Mouse (Mus musculus) WW6 (cell line): ENCODE results near the gene Ctla4.

Experiments used
- DNase-seq: peaks from one replicate; pipeline ENCODE4 v3.0.0-alpha.2; 2013; ENCODE audit warnings: low read depth, low spot score

Gene Ctla4

DNA sequence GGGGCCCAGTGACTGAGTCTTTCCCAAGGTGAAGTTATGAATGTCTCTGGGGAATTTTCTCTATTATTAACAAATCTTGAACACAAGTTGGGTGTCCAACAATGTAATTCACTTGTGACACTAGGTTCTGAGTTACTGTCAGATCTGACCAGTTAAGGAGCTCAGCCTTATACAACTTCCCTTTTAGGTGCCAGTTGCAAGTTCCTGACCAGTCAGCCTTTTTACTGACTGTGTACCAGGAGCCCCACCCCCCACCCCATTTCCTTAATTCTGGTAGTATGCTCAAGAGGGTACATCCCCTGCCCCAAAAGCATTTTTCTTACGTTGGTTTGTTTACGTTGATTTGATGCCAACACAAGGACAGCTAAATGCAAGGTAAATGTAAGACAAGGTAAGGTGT lies 21.6 kb upstream of the Ctla4 start:
- DNase-seq = no peak

DNA sequence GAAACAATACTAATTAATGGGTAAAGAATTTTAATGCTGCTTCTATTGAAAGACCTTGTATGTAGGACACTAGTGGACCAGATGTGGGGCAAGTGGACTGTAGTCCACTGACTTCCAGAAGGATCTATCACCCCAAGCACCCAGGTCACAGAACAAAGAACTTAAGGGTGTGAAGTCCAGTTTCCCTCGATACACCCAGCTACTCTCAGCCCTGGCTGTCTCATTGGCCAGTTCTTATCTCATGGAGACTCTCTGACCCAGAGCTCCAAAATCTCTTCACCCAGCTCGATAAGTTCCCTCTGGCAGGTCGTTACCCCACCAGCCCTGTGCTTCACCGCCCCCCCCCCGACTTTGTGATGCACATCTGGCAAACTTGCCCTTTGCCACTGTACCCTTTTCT lies 20.8 kb upstream of the Ctla4 start:
- no peak for DNase-seq

DNA sequence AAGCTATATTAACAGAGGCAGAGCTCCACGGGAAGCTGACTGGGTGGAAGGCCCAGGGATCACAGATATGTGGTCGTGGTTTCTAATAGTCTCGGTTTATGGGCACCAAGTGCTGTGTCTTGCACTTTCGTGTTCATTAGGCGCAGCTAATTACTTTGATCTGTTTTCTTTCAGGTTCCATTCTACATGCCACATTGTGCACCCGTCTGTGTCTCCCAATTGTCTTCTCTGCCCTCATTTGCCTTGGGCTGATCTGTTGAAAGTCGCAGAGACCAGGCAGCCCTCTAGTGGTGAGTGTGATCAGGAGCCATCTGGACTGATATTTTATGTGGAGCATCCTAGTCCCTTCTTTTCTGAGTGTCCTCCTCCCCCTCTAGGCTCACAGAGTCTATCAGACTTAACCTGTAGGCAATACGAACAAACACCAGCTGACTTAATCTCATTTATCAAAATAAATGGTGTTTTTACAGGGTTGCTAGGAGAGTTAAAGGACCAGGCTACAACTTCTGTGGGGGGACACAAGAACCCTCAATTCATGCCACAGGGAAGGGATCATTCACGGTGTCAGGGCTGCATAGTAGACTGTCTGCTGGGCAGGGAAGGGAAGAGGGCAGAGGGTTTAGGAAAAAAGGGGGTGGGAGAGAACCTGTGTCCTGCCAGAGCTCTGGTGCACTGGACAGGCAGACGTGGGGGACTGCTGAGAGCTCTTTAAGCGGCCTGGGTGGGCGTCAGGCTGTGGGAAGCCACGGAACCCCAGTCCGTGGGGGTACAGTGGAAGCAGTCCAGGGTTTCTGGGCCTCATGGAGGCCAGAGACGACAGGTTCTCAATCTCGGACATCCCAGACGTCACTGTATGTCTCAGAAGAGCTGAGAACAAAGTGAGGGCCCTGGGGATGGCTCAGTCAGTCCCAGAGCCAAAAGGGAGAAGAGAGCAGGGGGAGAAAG lies 18.2 kb upstream of the Ctla4 start:
- DNase-seq = no peak

DNA sequence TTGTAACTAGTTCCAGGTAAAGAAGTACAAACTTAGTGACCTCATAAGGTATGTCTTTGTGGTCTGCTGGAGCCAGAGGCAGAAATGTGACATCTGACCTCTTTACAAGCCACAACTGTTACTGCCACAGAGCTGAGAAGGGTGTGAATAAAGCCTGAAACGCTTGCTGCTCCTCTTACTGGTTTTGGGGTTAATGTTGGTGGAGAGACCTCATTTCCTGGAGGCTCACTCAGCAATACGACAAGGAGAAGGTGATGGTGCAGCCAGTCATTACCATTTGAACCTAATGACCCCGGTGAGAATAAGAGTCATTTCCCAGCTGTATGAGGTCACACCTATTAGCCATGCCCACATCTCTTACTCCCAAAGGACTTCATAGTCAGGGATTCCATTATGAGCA lies 11.5 kb upstream of the Ctla4 start:
- DNase-seq = no peak

DNA sequence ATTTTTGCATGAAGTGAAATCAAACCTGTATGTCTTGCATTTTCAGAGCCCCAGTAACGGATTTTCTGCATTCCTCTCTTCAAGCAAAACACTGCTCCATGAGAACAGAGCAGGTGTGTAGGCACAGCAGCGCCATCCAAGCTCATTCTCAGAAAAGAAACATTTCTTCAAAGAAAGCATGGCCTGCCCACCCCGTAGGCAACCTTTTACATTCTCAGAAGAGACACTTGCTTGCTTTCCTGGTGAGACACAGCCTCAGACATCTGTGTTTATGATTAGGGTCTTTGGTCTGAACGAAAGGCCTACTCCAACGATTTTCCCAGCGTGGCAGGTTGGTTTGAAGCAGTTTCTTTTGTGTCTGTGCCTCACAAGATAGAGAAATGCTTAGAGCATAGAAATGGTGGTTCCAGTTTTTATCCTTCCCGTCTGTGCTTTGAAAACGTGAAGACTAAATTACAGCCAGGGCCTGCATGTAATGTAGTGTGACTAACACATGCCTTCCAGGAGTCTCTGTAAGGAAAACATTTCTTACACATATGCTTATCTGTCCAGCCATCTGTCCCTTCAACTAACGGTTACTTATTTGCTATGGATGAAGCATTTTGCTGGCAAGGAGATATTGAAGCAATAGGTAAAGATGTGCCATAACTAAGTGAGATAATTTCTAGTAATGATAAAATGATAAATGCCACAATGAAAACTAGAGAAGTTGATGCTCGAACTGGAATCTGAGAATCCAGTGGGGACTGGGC lies 6.5 kb upstream of the Ctla4 start:
- DNase-seq = no peak

DNA sequence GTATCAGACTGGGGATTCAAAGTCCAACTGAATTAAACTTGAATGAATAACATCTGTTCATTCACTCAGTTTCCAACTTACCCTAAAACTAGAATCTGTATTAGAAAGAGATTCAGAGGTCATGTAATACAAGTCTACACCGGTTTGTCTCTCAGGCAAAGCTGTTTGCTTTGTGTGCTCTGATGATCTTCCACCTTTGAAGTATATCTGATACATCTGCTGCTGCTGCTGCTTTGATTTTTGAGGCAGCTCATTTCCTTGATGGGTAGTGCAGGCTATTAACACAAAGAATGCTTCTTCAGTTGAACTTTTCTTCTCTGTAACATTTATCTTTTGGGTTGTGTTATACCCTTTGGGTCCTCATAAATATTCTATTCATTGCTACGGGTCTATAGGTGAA lies 4.0 kb upstream of the Ctla4 start:
- no peak for DNase-seq

DNA sequence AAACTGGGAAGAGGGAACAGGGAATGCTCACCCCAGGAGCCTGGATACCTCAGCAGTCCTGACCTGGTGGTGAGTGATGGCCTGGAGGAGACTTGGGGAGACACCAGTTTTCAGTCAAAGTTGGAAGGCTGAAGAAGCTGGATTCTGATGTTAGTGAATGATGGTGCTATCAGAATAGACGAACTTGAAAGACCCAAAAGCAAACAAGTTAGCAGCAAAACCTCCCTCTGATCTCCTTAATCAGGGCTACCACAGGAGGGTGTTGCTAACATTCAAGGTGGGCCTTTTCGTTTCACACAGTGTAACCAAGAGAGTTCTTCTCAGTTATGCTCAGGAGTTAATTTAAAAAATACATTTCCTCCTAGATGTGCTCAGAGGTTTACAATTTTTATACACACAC lies 3.5 kb upstream of the Ctla4 start:
- no peak for DNase-seq

DNA sequence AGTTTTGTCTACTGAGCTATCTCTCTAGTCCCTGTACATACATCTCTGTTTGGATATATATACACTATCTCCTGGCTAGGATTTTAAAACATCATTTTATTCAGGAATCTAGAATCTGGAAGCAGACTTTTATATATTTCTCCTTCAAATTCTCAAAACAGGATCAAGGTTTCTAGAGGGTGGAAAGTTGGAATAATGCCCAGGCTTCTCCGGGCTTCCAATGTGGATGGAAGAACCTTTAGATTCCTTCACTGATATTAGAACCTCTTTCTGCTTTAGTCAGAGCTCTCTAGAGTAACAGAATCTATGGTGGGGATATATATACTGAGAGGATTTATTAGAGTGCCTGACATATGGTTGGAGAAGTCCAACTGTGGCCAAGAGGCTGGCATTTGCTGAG lies 2.2 kb upstream of the Ctla4 start:
- DNase-seq = no peak

DNA sequence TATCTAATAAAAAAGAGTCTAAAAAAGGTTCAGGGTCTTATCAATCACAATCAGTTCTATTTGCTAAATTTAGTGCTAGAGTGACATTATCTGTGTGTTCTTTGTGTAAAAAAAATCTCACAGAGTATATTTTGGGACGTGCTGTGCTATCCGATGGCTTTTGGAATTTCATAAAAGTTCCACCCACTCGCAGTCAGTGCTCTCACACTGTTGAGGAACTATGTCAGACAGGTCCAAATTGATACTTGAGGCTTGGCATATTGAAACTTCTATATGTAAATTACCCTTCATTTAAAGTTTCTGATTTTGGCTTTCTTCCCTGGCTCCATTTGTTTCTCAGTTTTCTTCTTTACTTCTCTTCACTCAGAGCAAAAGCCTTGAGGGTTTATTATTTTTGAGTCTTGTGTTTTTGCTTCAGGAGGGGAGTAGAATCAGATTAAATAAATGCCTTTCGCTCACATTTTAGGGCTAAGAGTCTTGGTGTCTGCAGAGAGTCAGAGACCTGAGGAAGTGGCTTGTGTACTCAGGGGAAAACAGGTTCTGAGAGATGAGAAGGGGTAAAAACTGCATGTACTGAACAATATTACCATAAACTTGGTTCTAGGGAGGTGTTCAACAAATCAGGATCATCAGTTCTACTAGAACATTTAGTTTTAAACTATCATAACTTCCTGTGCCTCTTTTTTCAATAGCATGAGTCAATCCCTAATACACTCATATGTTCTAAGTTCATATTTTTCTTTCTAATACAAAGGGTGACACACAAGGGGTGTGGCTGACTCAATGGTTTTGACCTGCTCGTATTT lies 11.5 kb downstream of the Ctla4 start:
- no peak for DNase-seq

DNA sequence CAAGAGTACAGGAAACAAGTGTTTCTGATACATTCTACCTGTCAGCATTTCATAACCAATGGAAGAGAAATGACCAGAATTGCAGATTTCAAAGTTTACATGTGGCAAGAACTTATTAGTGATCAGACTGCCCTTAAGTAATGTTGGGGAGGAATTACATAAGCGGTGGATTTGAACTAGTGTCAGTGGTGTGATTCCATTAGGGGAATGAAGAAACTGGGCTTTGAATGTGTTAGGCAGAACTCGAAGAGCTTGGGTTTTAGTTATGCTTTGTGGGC lies 12.1 kb downstream of the Ctla4 start:
- no peak for DNase-seq

DNA sequence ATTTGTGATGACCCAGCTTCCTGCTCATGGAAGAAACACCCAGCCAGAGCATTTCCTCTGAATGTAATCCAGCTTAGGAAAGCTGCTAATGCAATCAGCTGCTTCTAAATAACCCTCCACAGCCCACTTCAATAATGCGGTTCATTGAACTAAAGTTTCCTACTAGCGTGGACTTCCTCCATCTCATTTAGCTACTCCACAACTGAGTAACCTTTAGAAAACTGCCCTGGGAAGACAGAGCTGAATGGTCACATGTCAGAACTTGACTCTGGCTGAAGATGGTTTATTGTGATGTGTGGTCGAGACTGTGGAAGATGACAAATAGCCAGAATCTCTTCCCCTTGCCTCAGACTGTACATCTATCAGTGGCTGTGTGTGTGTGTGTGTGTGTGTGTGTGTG lies 12.4 kb downstream of the Ctla4 start:
- no peak for DNase-seq

DNA sequence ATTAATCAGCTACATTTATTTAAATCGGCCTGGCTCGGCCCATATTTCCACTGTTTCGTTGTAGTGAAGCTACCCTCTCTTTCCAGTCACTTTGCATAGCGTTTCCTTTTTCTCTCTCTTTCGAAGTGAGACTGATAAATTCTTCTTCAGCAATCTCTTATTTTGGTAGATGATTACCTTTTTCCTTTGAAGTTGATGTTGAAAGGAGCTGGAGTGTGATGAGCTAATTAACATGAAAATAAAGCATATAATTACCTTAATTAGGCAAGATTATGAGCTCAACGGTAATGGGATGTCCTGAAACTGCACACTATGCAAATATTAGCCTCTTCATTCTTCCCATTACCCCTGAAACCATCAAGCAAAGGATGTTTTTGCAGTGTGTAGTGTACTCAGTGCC lies 15.7 kb downstream of the Ctla4 start:
- DNase-seq = no peak

DNA sequence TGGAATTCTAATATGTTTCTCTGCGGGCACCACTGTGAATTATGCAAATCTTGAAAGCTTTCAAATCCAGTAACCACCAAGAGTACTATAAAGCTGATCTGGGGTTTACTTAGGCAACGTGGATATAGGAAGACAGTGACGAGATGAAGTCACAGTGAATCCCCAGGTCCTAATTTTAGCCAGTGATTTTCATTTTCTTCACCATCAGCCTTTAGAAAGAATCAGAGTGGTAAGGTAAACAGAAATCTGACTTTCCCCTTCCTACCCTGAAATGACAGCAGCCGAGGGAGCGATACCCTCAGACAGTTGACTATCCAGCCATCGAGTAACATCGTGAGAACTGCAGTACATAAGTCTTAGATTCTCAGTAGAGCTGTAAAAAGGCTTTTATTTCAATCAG lies 16.3 kb downstream of the Ctla4 start:
- DNase-seq = no peak

DNA sequence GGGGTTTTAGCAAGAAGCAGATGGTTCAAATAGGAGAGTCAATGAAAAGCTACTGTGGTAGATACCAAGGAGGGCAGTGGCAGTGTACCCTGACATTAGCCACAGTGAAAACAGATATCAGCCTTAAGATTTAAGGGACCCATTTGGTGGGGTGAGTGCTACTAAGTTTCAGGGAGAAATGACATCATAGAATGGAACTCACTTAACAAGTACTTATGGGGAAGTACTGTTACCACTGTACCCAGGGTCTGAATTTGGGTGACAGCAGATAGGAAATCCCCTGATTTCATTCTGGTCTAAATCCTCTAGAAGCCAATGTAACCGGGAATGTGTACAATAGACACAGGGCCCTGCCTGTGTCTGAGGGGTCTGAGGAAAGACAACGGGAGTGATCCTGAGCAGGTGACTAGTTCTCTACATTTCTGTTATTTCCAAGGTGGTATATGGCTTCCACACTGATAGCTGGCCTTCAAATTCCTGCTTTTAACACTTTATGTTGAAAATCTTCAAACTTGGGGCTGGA lies 17.7 kb downstream of the Ctla4 start:
- no peak for DNase-seq

DNA sequence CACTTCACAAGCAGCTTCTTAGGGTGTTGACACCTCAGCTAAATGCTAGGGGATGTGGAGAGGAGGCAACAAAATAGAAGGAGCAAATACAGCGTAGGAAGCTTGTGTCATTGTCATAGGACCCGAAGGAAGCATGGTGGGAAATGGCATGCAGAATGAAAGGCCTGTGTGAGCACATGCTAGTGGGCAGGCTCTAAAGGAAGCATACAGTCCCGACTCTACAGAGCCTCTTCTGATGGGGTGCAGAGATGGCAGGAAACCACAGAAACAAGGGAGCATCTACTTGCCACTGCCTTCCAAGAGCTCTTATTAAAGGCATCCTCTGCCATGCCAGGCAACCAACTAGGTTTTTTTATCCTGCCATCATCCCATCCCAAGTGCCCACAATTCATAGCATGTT lies 20.7 kb downstream of the Ctla4 start:
- no peak for DNase-seq

DNA sequence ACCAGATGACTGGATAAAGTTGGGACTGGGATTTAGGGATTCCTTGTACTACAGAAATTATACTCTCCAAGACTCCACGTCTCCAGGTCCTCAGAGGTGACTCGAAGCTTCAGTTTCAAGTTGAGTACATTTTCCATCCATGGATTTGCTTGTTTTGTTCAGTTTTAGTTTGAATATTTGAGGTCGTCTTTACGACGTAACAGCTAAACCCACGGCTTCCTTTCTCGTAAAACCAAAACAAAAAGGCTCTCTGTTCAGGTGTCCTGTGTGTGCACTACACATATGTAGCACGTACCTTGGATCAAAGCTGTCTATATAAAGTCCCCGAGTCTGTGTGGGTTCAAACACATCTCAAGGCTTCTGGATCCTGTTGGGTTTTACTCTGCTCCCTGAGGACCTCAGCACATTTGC lies 22.0 kb downstream of the Ctla4 start:
- no peak for DNase-seq

DNA sequence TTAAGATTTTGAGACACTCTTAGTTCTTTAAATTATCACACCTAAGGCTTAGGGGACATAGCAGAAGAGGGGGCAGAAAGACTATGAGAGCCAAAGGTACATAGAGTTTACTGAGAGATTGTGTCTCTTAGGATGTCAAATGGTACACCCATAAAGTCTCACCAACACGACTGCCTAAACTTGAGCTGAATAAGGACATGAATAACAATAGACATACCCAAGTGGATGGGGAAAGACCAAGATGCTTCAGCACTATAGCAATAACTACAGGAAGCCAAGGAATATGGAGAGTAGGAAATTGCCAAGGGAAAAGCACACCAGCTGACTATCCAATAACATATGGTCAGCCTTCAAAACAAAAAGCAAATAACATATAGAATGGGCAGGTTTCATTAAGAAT lies 22.9 kb downstream of the Ctla4 start:
- no peak for DNase-seq

DNA sequence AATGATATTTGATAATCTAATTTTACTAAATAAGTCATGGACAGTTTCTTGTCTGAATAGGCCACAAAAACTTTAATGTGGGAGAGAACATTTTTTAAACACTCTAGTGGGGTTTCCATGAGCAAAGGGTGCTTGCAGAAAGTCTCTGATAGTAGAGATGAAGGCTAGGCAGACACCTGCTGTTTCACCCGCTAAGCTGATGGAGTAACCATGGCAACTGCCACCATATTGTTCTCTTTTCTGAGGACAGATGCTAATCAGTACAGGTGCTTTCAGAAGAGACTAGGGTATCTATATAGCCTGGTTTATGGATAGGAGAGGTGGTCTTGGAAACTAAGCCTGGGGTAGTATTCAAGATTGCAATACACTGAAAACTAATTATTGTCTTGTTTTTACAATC lies 24.0 kb downstream of the Ctla4 start:
- no peak for DNase-seq

DNA sequence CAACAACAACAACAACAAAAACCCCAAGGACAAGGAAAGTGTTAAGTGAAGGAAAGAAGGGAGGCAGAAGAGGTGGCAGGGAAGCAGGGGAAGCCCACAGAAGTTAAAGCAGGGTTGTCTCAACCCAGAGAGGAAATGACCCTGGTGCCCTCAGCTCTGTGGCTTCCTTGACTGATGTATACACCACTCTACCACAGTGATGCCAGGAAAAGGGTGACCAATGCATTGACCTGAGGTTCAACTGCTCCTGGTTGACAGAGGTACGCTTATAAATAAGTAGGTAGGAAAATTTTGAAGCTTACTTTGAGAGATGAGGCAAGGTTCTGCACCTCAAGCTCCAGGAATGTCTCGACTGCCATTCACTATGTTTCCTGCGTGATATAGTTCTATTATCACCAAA lies 24.8 kb downstream of the Ctla4 start:
- DNase-seq = no peak

DNA sequence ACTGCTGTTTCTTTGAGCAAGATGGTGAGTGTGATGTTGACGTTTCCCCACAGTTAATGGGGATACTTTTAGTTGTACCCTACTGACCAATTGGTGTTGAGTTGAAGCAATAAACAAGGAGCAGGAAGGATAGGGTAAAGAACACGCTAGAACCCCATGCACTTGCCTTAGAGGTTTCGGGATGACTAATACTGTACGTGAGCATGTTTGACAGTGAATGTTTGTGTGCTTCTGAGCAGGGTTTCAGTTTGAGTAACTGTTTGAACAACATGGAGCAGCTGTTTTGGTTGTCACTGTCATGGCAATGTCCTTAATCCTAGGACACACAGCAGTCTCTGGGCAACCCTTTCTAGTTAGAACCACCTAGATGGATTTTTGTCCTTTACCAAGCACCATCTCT lies 26.5 kb downstream of the Ctla4 start:
- DNase-seq = no peak

DNA sequence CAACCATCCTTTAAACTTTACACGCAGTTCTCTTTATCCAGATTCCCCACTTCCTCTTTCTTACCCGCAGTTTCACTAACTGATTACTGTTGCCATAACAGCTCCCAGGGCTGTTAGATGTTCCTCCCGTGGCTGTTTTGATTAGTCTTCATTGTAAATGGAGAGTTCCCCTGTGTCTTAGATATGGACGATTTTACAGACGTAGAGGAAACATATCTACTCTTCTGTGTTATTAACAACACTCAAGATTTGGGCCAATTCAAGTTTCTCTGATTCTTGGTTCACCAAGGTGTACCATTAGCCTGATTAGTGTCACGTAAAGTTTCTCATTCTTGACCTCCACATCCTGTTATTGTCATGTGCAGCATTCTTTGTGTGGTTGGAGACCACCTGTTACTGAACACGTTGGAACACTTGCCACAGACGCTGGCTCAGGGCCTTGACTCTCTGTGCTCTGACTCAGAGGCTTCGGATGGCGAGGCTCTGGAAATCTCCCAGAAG lies 29.5 kb downstream of the Ctla4 start:
- DNase-seq = no peak
